Mouse (Mus musculus) adrenal gland, adult 18-20 months (tissue): ENCODE measurements around the gene Sp2. TPM values are rescaled to one million over a fixed set of nuclear protein-coding genes. Genes with fewer than 3 reads are reported as not detected.

Source experiments
- DNase-seq, 2 experiments: peaks; one replicate each; pipeline ENCODE4 v3.0.0; 2021 to 2022; ENCODE audit warnings: low spot score in 2 of 2
- total RNA-seq, 2 experiments: library from RNA; stranded (reverse); gene quantifications; 1 replicate in 1 of 2; 2 replicates in 1 of 2; pipeline ENCODE4 v1.2.3; 2021

Sp2 gene
- total RNA-seq, 2 experiments from 2014 or later: 13.4 to 15.1 TPM

GRCm38 (mm10) chr11:96941989-96942590, 40.7 kb downstream of the Sp2 start:
- DNase-seq: no peak

- DNase-seq: no peak
These were observed 41.9 kb downstream of the Sp2 start for GRCm38 (mm10) chr11:96940578-96941465.

GRCm38 (mm10) chr11:96938426-96938800, 44.3 kb downstream of the Sp2 start:
- no peak for DNase-seq

GRCm38 (mm10) chr11:96937549-96938425, 45.0 kb downstream of the Sp2 start:
- peak; percentile 64 to 67 for DNase-seq

GRCm38 (mm10) chr11:96935872-96936650, 46.7 kb downstream of the Sp2 start:
- DNase-seq: no peak

GRCm38 (mm10) chr11:96934921-96935356, 47.8 kb downstream of the Sp2 start:
- peak; percentile 50 to 61 for DNase-seq

GRCm38 (mm10) chr11:96933562-96934276, 49.0 kb downstream of the Sp2 start:
- no peak for DNase-seq

- no peak for DNase-seq
These were observed 51.3 kb downstream of the Sp2 start for GRCm38 (mm10) chr11:96931327-96932062.

GRCm38 (mm10) chr11:96929766-96930331, 52.9 kb downstream of the Sp2 start:
- no peak for DNase-seq

- DNase-seq: no peak
These were observed 53.5 kb downstream of the Sp2 start for GRCm38 (mm10) chr11:96929096-96929765.

GRCm38 (mm10) chr11:96928691-96929090, 54.1 kb downstream of the Sp2 start:
- DNase-seq: no peak

- DNase-seq: no peak
These were observed 54.7 kb downstream of the Sp2 start, which contains the start of gene Prr15l for GRCm38 (mm10) chr11:96928088-96928487. Gene Prr15l, plus strand, starts transcription at chr11:96928104.

GRCm38 (mm10) chr11:96926587-96926986, 56.2 kb downstream of the Sp2 start:
- DNase-seq: no peak

GRCm38 (mm10) chr11:96925469-96926148, 57.1 kb downstream of the Sp2 start:
- no peak for DNase-seq

GRCm38 (mm10) chr11:96924861-96925260, 57.9 kb downstream of the Sp2 start:
- no peak for DNase-seq

GRCm38 (mm10) chr11:96919003-96919402, 63.8 kb downstream of the Sp2 start:
- no peak for DNase-seq

- DNase-seq: no peak
These were observed 65.3 kb downstream of the Sp2 start for GRCm38 (mm10) chr11:96917415-96917814.
